Comparison of ENCODE assay signal across 8 mouse cellular contexts in the genomic region with DNA sequence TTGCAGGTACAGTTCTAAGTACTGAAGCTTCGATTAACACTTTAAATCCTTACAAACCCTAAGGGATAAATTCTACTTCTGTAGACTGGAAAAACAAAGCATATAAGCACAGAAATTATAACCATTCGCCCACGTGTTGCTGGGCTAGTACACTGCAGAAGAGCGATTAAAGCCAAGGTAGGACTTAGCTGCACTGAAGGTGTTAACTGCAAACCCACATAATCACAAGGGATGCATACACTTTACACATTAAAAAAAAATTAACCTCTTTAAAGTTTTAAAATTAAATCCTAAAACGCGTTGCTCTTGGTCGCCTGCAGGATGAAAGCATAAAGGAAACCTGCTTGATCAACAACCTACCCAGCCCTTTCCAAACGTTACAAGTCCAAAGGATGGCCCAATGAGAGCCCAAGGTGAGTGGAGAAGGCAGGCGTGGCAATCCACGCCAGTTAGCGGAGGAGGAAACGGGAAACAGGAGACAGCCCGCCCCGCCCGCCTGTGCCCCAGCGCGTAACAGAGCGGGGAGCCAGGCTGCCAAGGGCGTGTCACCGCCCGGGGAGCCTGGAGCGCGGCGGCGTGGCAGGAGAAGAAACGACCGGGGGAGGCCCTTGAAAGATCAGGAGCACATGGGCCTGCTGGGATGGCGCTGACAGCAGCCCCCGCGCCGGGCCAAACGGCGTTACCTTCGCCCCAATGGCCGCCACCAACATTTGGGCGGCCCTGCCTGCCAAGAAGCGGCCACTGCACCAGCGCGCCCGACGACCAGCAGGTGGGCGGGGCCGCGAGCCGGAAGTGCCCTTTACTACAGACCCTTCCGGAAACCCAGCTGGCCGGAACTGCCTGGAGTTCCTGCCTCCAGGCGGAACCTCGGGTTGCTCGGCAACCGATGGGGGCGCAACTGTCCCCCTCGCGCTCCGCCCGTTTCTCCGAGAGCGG. TPM values are rescaled to one million over a fixed set of nuclear protein-coding genes. Genes with fewer than 3 reads are reported as not detected.
DNase-seq lines count a peak whose midpoint lies in the region; ATAC-seq and TF ChIP-seq lines count a peak whose summit lies in the region.
"Not testable (repeated sequence)": the region's sequence is repeated elsewhere in the genome, so short reads cannot be mapped to it uniquely, and the experiment has no call there.

A gene (plus strand): TSS at position 498 of the 936 bp plus-strand sequence.

- 4% methylated on average over 58 of the region's 58 CpGs for WGBS in forebrain, embryonic 13.5 days
- WGBS in heart, postnatal 0 days: 3% methylated on average over 56 of the region's 58 CpGs
- whole genome bisulfite sequencing in liver, embryonic 15.5 days (ENCODE audit: insufficient replicate concordance): 3% methylated on average over 54 of the region's 58 CpGs
- 4% methylated on average over 52 of the region's 58 CpGs for WGBS in neural tube, embryonic 11.5 days
- 3% methylated on average over 53 of the region's 58 CpGs for WGBS in stomach, embryonic 16.5 days

- H3K4me2 ChIP-seq in forebrain, embryonic 13.5 days: peak within 1 kb of the TSS; percentile 61
- peak within 1 kb of the TSS; percentile 65 for H3K4me2 ChIP-seq in heart, postnatal 0 days (ENCODE audit: low read depth, low read length)
- peak within 1 kb of the TSS; percentile 79 for H3K4me2 ChIP-seq in liver, embryonic 15.5 days
- H3K4me2 ChIP-seq in neural tube, embryonic 11.5 days (ENCODE audit: low read depth): peak within 1 kb of the TSS; percentile 48
- H3K4me2 ChIP-seq in stomach, embryonic 16.5 days (ENCODE audit: low read depth, low read length): peak within 1 kb of the TSS; percentile 58

- peak within 1 kb of the TSS; percentile 70 for H3K9ac ChIP-seq in forebrain, embryonic 13.5 days
- peak within 1 kb of the TSS; percentile 68 for H3K9ac ChIP-seq in heart, postnatal 0 days (replicated peaks; ENCODE audit: low read depth, low read length)
- H3K9ac ChIP-seq in liver, embryonic 15.5 days: peak within 1 kb of the TSS; percentile 61
- peak within 1 kb of the TSS; percentile 60 for H3K9ac ChIP-seq in neural tube, embryonic 11.5 days (ENCODE audit: low read length)
- peak within 1 kb of the TSS; percentile 78 for H3K9ac ChIP-seq in stomach, embryonic 16.5 days (ENCODE audit: low read length)

- peak within 1 kb of the TSS; percentile 84 for H3K27ac ChIP-seq in forebrain, embryonic 13.5 days
- H3K27ac ChIP-seq in heart, postnatal 0 days (ENCODE audit: low read depth): peak within 1 kb of the TSS; percentile 97
- H3K27ac ChIP-seq in liver, embryonic 15.5 days (replicated peaks): peak within 1 kb of the TSS; percentile 89
- peak within 1 kb of the TSS; percentile 67 for H3K27ac ChIP-seq in neural tube, embryonic 11.5 days (ENCODE audit: low read depth, low read length)
- H3K27ac ChIP-seq in stomach, embryonic 16.5 days (ENCODE audit: low read length): peak within 1 kb of the TSS; percentile 86

- TF ChIP-seq CTCF in E14TG2a.4 (conservative IDR thresholded peaks at IDR 0.05; ENCODE audit: low read length); heart, postnatal 0 days (IDR thresholded peaks at IDR 0.05; ENCODE audit: low read depth): not testable (repeated sequence)

- not testable (repeated sequence) for H3K27me3 ChIP-seq in E14TG2a.4 (ENCODE audit: insufficient read depth, low read length); forebrain, embryonic 13.5 days; heart, postnatal 0 days (ENCODE audit: control insufficient read depth, insufficient read depth, low read length); liver, embryonic 15.5 days; neural tube, embryonic 11.5 days (ENCODE audit: control insufficient read depth, insufficient read depth, low read length); stomach, embryonic 16.5 days (ENCODE audit: control insufficient read depth, insufficient read depth, low read length)

- peak; percentile 68; the same call in 1 of the 2 replicates for TF ChIP-seq EP300 in heart, postnatal 0 days (IDR thresholded peaks at IDR 0.05; ENCODE audit: low read depth)

- H3K4me1 ChIP-seq in E14TG2a.4 (replicated peaks; ENCODE audit: low read depth, low read length); forebrain, embryonic 13.5 days; heart, postnatal 0 days (ENCODE audit: control insufficient read depth, insufficient read depth); liver, embryonic 15.5 days (replicated peaks); neural tube, embryonic 11.5 days (ENCODE audit: control insufficient read depth, insufficient read depth, low read length); stomach, embryonic 16.5 days (ENCODE audit: control insufficient read depth, insufficient read depth, low read length): not testable (repeated sequence)

- not testable (repeated sequence) for H3K36me3 ChIP-seq in E14TG2a.4 (ENCODE audit: insufficient read depth, low read length); forebrain, embryonic 13.5 days (ENCODE audit: poor library complexity, severe bottlenecking); heart, postnatal 0 days (replicated peaks; ENCODE audit: control insufficient read depth, insufficient read depth, low read length); liver, embryonic 15.5 days (replicated peaks); neural tube, embryonic 11.5 days (ENCODE audit: control insufficient read depth, insufficient read depth, low read length); stomach, embryonic 16.5 days (ENCODE audit: control insufficient read depth, insufficient read depth, low read length)

- ATAC-seq in cerebellum, adult (ENCODE audit: insufficient number of reproducible peaks, low FRiP score, low TSS enrichment): peak; percentile 87
- ATAC-seq in forebrain, embryonic 13.5 days: peak; percentile 98
- peak; percentile 97 for ATAC-seq in heart, postnatal 0 days (ENCODE audit: insufficient read depth, low read depth)
- peak; percentile 96 for ATAC-seq in liver, embryonic 15.5 days (ENCODE audit: insufficient read depth)
- peak; percentile 99 for ATAC-seq in neural tube, embryonic 11.5 days (ENCODE audit: insufficient read depth, low FRiP score, low TSS enrichment)
- ATAC-seq in stomach, embryonic 16.5 days (ENCODE audit: insufficient read depth, low FRiP score): peak; percentile 97

- peak within 1 kb of the TSS; percentile 79 for H3K4me3 ChIP-seq in E14TG2a.4 (replicated peaks; ENCODE audit: low read length)
- peak within 1 kb of the TSS; percentile 57 for H3K4me3 ChIP-seq in forebrain, embryonic 13.5 days
- H3K4me3 ChIP-seq in heart, postnatal 0 days (ENCODE audit: low read depth, low read length): peak within 1 kb of the TSS; percentile 57
- peak within 1 kb of the TSS; percentile 68 for H3K4me3 ChIP-seq in liver, embryonic 15.5 days (replicated peaks)
- H3K4me3 ChIP-seq in neural tube, embryonic 11.5 days (ENCODE audit: low read depth, low read length): peak within 1 kb of the TSS; percentile 48
- peak within 1 kb of the TSS; percentile 57 for H3K4me3 ChIP-seq in stomach, embryonic 16.5 days (replicated peaks; ENCODE audit: low read length)

- DNase-seq in heart, postnatal 0 days (ENCODE audit: low spot score): peak; percentile 80
- DNase-seq in kidney, postnatal 36 days: peak; percentile 93
- peak; percentile 92 for DNase-seq in neural tube, embryonic 11.5 days (ENCODE audit: low spot score)

- H3K9me3 ChIP-seq in E14TG2a.4 (ENCODE audit: low read length); forebrain, embryonic 13.5 days (replicated peaks); heart, postnatal 0 days (replicated peaks; ENCODE audit: control insufficient read depth, low read length); liver, embryonic 15.5 days (replicated peaks); neural tube, embryonic 11.5 days (ENCODE audit: control insufficient read depth, low read length); stomach, embryonic 16.5 days (replicated peaks; ENCODE audit: control insufficient read depth, low read length): not testable (repeated sequence)

RNA-seq across cellular contexts. Expression of the gene that starts here (rescaled TPM):
- polyA plus RNA-seq in forebrain, embryonic 13.5 days (2015; fragmentation: Nextera tagmentation; extraction: Ambion mirVana): 62.4 and 75.4 TPM in 2 replicates
- 42.6 and 57.2 TPM in 2 replicates for total RNA-seq in heart, postnatal 0 days (2014; rRNA removed; ENCODE audit: low replicate concordance)
- polyA plus RNA-seq in heart, postnatal 0 days (2015; fragmentation: Nextera tagmentation; extraction: Ambion mirVana): 76.5 and 82.9 TPM in 2 replicates
- polyA plus RNA-seq in liver, embryonic 15.5 days (2015; fragmentation: Nextera tagmentation; extraction: Ambion mirVana): 15.5 and 15.9 TPM in 2 replicates
- polyA plus RNA-seq in neural tube, embryonic 11.5 days (2014; fragmentation: Nextera tagmentation; extraction: Ambion mirVana): 59.9 and 62.4 TPM in 2 replicates
- polyA plus RNA-seq in stomach, embryonic 16.5 days (2015; fragmentation: Nextera tagmentation; extraction: Ambion mirVana): 57.8 and 59.4 TPM in 2 replicates

Comparison
In these comparisons a context has a peak if more than half of its experiments do, and no peak if none do; other contexts are left out.
1. Peak in every context shown above with its lines: DNase-seq, ATAC-seq, H3K4me3 ChIP-seq and H3K27ac ChIP-seq.